Mouse (Mus musculus) C2C12 (cell line): ENCODE results near the gene Etfb.

Experiments used
- CTCF ChIP-seq: IDR thresholded peaks from one replicate; pipeline ENCODE4 v1.5.1; 2011; ENCODE audit not compliant: control insufficient read depth, insufficient read depth, insufficient read length
- MAX ChIP-seq: IDR thresholded peaks from one replicate; pipeline ENCODE4 v1.6.1; 2011; ENCODE audit warnings: mild to moderate bottlenecking, control low read depth
- MYOD1 ChIP-seq: IDR thresholded peaks from one replicate; pipeline ENCODE4 v1.6.1; 2011; ENCODE audit warnings: low read depth; ENCODE audit not compliant: control insufficient read depth, insufficient read length
- USF1 ChIP-seq: IDR thresholded peaks from one replicate; pipeline ENCODE4 v1.6.1; 2011; ENCODE audit warnings: low read depth, mild to moderate bottlenecking, control low read depth, moderate library complexity

DNA sequence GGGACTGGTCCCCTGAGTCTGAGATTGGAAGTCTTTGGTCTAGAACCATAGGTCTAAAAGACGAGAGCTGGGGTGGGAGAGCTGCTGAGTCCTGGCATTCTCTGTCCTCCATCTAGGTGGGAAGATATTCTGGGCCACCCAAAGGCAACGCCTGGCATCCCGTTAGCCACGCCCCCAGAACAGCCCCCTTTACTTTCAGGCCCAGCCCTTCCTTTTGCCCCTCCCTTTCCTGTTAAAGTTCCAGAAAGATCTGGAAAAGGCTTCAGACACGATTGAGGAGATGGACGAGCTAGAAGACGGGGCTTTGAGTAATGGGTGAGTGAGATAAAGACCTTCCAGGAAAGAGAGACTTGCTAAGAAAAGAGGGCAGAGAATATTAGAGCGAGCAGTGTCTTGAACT, 16.5 kb upstream of the Etfb start, which contains the start of gene Lim2:
- TF ChIP-seq USF1, result no peak
- TF ChIP-seq CTCF, result no peak
- TF ChIP-seq MYOD1, result no peak
- TF ChIP-seq MAX, result no peak
